Mouse (Mus musculus) thymus, postnatal 36 days (tissue): ENCODE results near the gene Slc4a5.

Experiments used
- DNase-seq, 2 experiments: peaks; one replicate each; pipeline ENCODE4 v3.0.0; 2022; ENCODE audit warnings: mixed read lengths in 2 of 2

Slc4a5 gene

GRCm38 (mm10) chr6:83234280-83234741 lies 14.7 kb downstream of the Slc4a5 start:
- DNase-seq, result no peak

GRCm38 (mm10) chr6:83237123-83237522 lies 17.5 kb downstream of the Slc4a5 start:
- no peak for DNase-seq

- DNase-seq, result no peak
These were observed 24.9 kb downstream of the Slc4a5 start for GRCm38 (mm10) chr6:83244422-83245061.

GRCm38 (mm10) chr6:83245134-83245533 lies 25.5 kb downstream of the Slc4a5 start:
- DNase-seq, result no peak

- DNase-seq, result no peak
These were observed 26.4 kb downstream of the Slc4a5 start for GRCm38 (mm10) chr6:83245997-83246396.

GRCm38 (mm10) chr6:83246750-83247149 lies 27.1 kb downstream of the Slc4a5 start:
- no peak for DNase-seq

- DNase-seq, result no peak
These were observed 27.5 kb downstream of the Slc4a5 start for GRCm38 (mm10) chr6:83247153-83247552.

- DNase-seq, result no peak
These were observed 34.6 kb downstream of the Slc4a5 start for GRCm38 (mm10) chr6:83254242-83254641.

GRCm38 (mm10) chr6:83264516-83264915 lies 44.9 kb downstream of the Slc4a5 start:
- DNase-seq, result peak in 1 of 2 experiments; percentile 12

GRCm38 (mm10) chr6:83265253-83265652 lies 45.6 kb downstream of the Slc4a5 start:
- no peak for DNase-seq

GRCm38 (mm10) chr6:83265653-83266052 lies 46.0 kb downstream of the Slc4a5 start:
- no peak for DNase-seq

- no peak for DNase-seq
These were observed 48.0 kb downstream of the Slc4a5 start for GRCm38 (mm10) chr6:83267616-83268015.

- DNase-seq, result peak; percentile 63 to 66
These were observed 48.7 kb downstream of the Slc4a5 start for GRCm38 (mm10) chr6:83268144-83269010.

- DNase-seq, result peak; percentile 6 to 37
These were observed 54.1 kb downstream of the Slc4a5 start for GRCm38 (mm10) chr6:83273733-83274132.

- no peak for DNase-seq
These were observed 57.5 kb downstream of the Slc4a5 start for GRCm38 (mm10) chr6:83277151-83277550.

- DNase-seq, result peak; percentile 31 to 38
These were observed 59.3 kb downstream of the Slc4a5 start for GRCm38 (mm10) chr6:83278881-83279280.

GRCm38 (mm10) chr6:83280256-83280955 lies 60.8 kb downstream of the Slc4a5 start:
- DNase-seq, result peak; percentile 18 to 27

- no peak for DNase-seq
These were observed 81.0 kb downstream of the Slc4a5 start for GRCm38 (mm10) chr6:83300447-83301229.

GRCm38 (mm10) chr6:83301294-83301693 lies 81.7 kb downstream of the Slc4a5 start:
- DNase-seq, result no peak

GRCm38 (mm10) chr6:83302264-83302663 lies 82.6 kb downstream of the Slc4a5 start:
- DNase-seq, result no peak

GRCm38 (mm10) chr6:83309017-83309416 lies 89.4 kb downstream of the Slc4a5 start:
- no peak for DNase-seq

GRCm38 (mm10) chr6:83311206-83311605 lies 91.6 kb downstream of the Slc4a5 start:
- DNase-seq, result no peak
